Mouse (Mus musculus) G1E (cell line): Measurements from ENCODE around the gene Zfp467.

Source experiments
- CTCF ChIP-seq: IDR thresholded peaks from 2 replicates; pipeline ENCODE4 v1.5.1; 2012; ENCODE audit warnings: low read depth, low read length, inconsistent platforms, mixed read lengths
- GATA1 ChIP-seq: IDR thresholded peaks from 2 replicates; pipeline ENCODE4 v1.6.1; 2012; ENCODE audit warnings: borderline replicate concordance, low read length, inconsistent platforms, mixed read lengths
- GATA2 ChIP-seq: IDR thresholded peaks from 2 replicates; pipeline ENCODE4 v1.6.1; 2012; ENCODE audit warnings: low read depth, low read length, inconsistent platforms, borderline replicate concordance

DNA sequence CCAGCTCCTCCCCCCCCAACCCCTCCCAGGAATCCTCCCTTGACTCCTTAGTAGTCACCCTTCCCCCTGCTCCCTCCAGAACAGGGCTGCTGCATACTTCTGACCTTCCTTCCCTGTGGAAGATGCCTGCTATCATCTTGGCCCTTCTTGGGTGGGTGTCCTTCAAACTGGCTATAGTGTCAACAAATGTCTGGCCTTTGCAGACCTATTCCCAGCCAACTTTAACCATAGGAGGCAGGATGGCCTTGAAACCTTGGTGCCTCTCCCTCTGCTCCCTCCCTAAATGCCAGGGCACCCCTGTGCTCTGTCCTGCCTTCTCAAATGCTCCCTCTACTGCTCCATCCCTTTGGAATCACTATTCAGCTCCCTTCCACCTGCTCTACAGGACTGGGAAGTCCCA lies 6.0 kb downstream of the Zfp467 start:
- TF ChIP-seq CTCF (no peak), GATA1 (no peak), GATA2 (no peak)
